Mouse (Mus musculus) cerebellum, adult 2 months (tissue): ENCODE data around the gene Gtpbp2.

Source experiments
- CTCF ChIP-seq: fragments of 200-500 bp; IDR thresholded peaks from 2 replicates; pipeline ENCODE4 v1.5.1; 2011; ENCODE audit warnings: low read depth, mild to moderate bottlenecking, control low read depth, low read length, moderate library complexity, borderline replicate concordance; ENCODE audit not compliant: insufficient read depth
- POLR2A ChIP-seq: fragments of 200-500 bp; IDR thresholded peaks from 2 replicates; pipeline ENCODE4 v1.6.1; 2011; ENCODE audit warnings: low read length, control low read depth, borderline replicate concordance; ENCODE audit not compliant: insufficient read depth

DNA sequence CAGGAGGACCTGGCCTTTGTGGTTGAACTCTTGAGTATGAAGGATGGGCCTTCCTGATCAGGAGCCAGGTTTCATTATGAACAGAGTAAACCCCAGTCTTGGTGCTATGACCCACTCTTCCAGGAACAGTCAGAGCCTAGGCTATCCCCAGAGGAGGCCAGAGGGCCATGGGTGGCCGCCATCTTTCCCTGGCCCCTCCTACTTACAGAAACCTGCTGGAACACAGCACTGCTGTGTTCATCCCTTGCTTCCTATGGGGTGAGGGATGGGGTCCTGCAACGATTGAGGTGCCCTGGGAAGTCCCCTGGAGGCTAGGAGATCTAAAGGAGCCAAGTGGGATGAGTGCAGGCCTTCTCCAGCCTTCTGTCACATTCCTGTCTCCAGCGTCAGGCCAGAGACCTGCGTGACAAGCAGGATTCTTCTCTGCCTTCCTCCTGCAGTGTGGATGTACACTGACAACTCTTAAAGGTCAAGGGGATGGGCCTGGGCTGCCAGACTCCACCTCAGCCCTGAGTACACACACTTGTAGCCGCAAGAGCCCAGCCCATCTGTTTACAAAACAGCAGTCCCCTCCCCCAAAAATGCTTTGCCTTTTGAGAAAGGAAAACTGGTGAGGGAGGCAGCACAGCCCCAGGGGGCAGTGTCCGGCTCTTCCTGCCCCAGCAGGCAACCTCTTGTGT lies 32.9 kb upstream of the Gtpbp2 start:
- TF ChIP-seq POLR2A (no peak), CTCF (no peak)
